Mouse (Mus musculus) kidney, embryonic 15.5 days (tissue): ENCODE results near the gene Dpep2nb. TPM values are rescaled to one million over a fixed set of nuclear protein-coding genes. Genes with fewer than 3 reads are reported as not detected.
A peak's percentile ranks its signal among the peaks of the same experiment; 100 is the strongest.
"Not testable (repeated sequence)": the region's sequence is repeated elsewhere in the genome, so short reads cannot be mapped to it uniquely, and the experiment has no call there.

Experiments
- ATAC-seq: fragments of 200-750 bp; cut with Nextera tagmentation; replicated peaks from 2 replicates; pipeline ENCODE4 v1.8.0; 2017; ENCODE audit warnings: moderate TSS enrichment; ENCODE audit not compliant: low FRiP score
- H3K27ac ChIP-seq: fragments of 300-500 bp; sonication (generic); 2 replicates; pipeline ENCODE4 v1.5.1; 2015; ENCODE audit warnings: mild to moderate bottlenecking, inconsistent platforms
- H3K27me3 ChIP-seq: fragments of 300-500 bp; sonication (generic); 2 replicates; pipeline ENCODE4 v1.6.1; 2015; ENCODE audit warnings: inconsistent platforms
- H3K36me3 ChIP-seq: fragments of 300-500 bp; sonication (generic); 2 replicates; pipeline ENCODE4 v1.6.1; 2015; ENCODE audit warnings: inconsistent platforms
- H3K4me1 ChIP-seq: fragments of 300-500 bp; sonication (generic); 2 replicates; pipeline ENCODE4 v1.6.1; 2015; ENCODE audit warnings: inconsistent platforms
- H3K4me2 ChIP-seq: fragments of 300-500 bp; sonication (generic); 2 replicates; pipeline ENCODE4 v1.6.1; 2015; ENCODE audit warnings: moderate library complexity, mild to moderate bottlenecking, inconsistent platforms
- H3K4me3 ChIP-seq: fragments of 300-500 bp; sonication (generic); replicated peaks from 2 replicates; pipeline ENCODE4 v1.5.1; 2015; ENCODE audit warnings: mild to moderate bottlenecking, inconsistent platforms
- H3K9ac ChIP-seq: fragments of 300-500 bp; sonication (generic); 2 replicates; pipeline ENCODE4 v1.6.1; 2015; ENCODE audit warnings: mild to moderate bottlenecking, inconsistent platforms
- H3K9me3 ChIP-seq: fragments of 300-500 bp; sonication (generic); replicated peaks from 2 replicates; pipeline ENCODE4 v1.6.1; 2016; ENCODE audit warnings: inconsistent platforms
- WGBS: fragments of 180-500 bp; shearing (Covaris S2); methylation state at CpG from one replicate; pipeline ENCODE4 v1.1.7; 2015; ENCODE audit warnings: mixed read lengths; 5-methylcytosine and 5-hydroxymethylcytosine counted together
- polyA plus RNA-seq: library from polyadenylated mRNA; unstranded; fragments of >200 nt; fragmentation: Nextera tagmentation; extraction: Ambion mirVana; gene quantifications from 2 replicates; pipeline ENCODE4 v1.2.1, GENCODE M21; 2015

The Dpep2nb gene
- polyA plus RNA-seq, 1 experiment from 2014 or later = 0.18 TPM

DNA sequence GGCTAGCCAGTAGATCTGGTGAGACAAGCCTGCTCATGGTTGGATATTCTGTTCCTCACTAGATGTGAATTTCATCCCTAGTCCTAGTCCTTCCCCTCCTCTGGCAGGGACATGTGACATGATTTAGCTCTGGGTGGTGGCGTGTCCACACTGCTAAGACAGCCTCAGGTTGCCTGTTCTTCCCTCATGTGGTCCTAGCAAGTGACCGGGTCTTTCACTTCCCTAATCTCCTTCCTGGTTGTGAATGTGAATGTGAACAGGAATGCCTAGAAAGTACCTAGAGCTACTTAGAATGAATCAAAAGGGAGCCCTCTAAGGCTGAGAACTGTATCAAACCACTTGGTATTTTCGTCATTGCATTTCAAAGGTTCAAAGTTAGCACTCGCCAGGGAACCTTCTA lies 33.8 kb upstream of the Dpep2nb start:
- ATAC-seq = no peak
- Histone ChIP-seq H3K27ac (no peak overlapping the region), H3K4me2 (no peak overlapping the region), H3K9ac (no peak overlapping the region), H3K27me3 (no peaks in the 10 kb centered on the region), H3K4me3 (no peak overlapping the region), H3K36me3 (peaks cover 16% of the 10 kb centered on the region; the same call in 1 of the 2 replicates), H3K4me1 (no peaks in the 10 kb centered on the region; the same call in 1 of the 2 replicates), H3K9me3 (no peaks in the 10 kb centered on the region)
- WGBS = 77% methylated on average over 4 of the region's 4 CpGs

DNA sequence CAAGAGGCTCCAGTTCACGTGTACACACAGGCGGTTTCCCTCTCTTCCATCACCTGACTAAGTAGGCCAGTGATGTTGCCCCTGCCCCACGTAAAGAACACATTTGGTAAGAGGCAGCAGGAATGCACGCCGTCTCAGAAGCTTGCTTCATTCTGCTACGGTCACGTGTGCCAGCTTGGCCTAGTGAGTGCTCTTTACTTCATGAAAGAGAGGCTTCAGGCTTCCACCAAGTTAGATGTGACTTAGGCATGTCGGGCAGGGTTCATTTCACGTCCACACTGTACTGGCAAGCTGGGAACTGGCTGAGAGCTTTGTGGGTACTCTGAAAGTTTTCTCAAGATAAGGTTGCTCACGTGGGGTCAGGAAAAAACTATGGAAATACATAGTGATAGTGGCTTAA lies 32.9 kb upstream of the Dpep2nb start:
- 91% methylated on average over 10 of the region's 10 CpGs for WGBS
- H3K9me3 ChIP-seq = no peaks in the 10 kb centered on the region
- H3K27me3 ChIP-seq = no peaks in the 10 kb centered on the region
- ATAC-seq = no peak
- H3K9ac ChIP-seq = no peak overlapping the region
- H3K4me1 ChIP-seq = no peaks in the 10 kb centered on the region
- no peak overlapping the region for H3K4me2 ChIP-seq
- H3K36me3 ChIP-seq = 0 out of 2 replicates have a peak, but pooled peaks cover 16% of the 10 kb centered on the region
- no peak overlapping the region for H3K27ac ChIP-seq
- no peak overlapping the region for H3K4me3 ChIP-seq

- Histone ChIP-seq H3K9ac (no peak overlapping the region), H3K27me3 (no peaks in the 10 kb centered on the region), H3K27ac (no peak overlapping the region), H3K36me3 (peaks cover 41% of the 10 kb centered on the region), H3K4me3 (no peak overlapping the region), H3K9me3 (no peaks in the 10 kb centered on the region), H3K4me1 (no peaks in the 10 kb centered on the region), H3K4me2 (no peak overlapping the region)
- no peak for ATAC-seq
Observed at GRCm38 (mm10) chr8:106022483-106022882, 16.7 kb upstream of the Dpep2nb start.

DNA sequence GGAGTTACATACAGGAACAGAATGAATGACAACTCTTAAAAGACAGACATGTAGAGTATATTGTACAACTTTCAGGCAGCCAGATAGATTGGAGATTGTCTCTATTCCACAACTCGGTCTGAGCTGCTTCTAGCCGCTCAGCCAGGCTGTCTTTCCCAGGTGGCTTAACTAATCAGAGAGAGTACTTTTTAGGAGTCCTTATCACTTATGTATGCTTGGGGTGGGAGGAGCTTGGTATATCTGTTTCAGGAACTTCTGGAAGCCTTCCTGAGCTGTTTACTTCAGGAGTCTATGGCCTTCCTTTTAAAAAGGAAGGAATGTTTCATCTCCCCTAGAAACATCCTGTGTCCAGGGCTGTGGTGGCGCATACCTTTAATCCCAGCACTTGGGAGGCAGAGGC lies 12.3 kb upstream of the Dpep2nb start:
- Histone ChIP-seq H3K4me2 (no peak overlapping the region), H3K4me1 (no peaks in the 10 kb centered on the region), H3K9me3 (no peaks in the 10 kb centered on the region), H3K27ac (no peak overlapping the region), H3K27me3 (no peaks in the 10 kb centered on the region), H3K4me3 (no peak overlapping the region), H3K9ac (no peak overlapping the region), H3K36me3 (peaks cover 35% of the 10 kb centered on the region)
- 90% methylated on average over 3 of the region's 3 CpGs for WGBS
- ATAC-seq = no peak

GRCm38 (mm10) chr8:106017130-106017529 lies 11.4 kb upstream of the Dpep2nb start:
- Histone ChIP-seq H3K27ac (no peak overlapping the region), H3K36me3 (peaks cover 35% of the 10 kb centered on the region), H3K4me3 (no peak overlapping the region), H3K4me1 (peaks cover 1% of the 10 kb centered on the region), H3K9ac (no peak overlapping the region), H3K4me2 (no peak overlapping the region), H3K9me3 (no peaks in the 10 kb centered on the region), H3K27me3 (no peaks in the 10 kb centered on the region)
- no peak for ATAC-seq
- 87% methylated on average over 7 of the region's 7 CpGs for WGBS

DNA sequence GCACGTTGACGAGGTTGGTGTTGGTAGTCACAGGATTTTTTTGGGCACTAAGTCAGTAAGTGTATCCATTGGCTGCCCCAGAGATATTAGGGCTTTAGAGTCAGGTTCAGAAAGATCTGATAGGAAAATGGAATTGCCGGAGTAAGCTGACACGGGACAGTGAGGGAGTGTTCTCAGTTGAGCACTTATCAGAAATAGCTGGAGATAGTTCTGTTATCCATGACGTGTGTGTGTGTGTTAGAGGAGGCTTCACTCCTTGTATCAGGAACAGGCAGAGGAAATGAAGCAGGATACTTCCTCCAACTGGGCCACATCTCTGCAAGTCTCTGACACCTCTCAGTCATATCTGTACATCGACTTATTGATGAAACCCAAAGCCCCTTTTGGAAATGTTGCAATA lies 10.5 kb upstream of the Dpep2nb start:
- Histone ChIP-seq H3K4me3 (no peak overlapping the region), H3K36me3 (peaks cover 35% of the 10 kb centered on the region), H3K4me2 (no peak overlapping the region), H3K9me3 (no peaks in the 10 kb centered on the region), H3K4me1 (peaks cover 6% of the 10 kb centered on the region), H3K27me3 (no peaks in the 10 kb centered on the region), H3K9ac (no peak overlapping the region), H3K27ac (no peak overlapping the region)
- WGBS = 92% methylated on average over 6 of the region's 6 CpGs
- ATAC-seq = no peak

DNA sequence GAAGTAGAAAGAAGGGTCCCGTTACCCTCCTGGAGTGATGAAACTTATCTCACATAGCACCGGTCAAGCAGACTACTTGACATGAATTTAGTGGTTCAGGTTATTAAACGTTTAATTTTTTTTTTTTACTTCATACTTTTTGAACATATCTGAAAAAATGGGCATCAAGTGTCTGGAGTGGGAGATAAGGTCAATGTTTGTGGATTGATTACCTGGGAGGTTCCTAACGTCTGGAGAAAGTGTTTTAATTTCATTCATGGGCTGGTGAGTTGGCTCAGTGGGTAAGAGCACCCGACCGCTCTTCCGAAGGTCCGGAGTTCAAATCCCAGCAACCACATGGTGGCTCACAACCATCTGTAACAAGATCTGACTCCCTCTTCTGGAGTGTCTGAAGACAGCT lies 6.4 kb upstream of the Dpep2nb start:
- ATAC-seq, H3K9me3 ChIP-seq, H3K27ac ChIP-seq, H3K27me3 ChIP-seq: not testable (repeated sequence)
- Histone ChIP-seq H3K4me1 (peaks cover 19% of the 10 kb centered on the region), H3K4me2 (peak overlapping the region; percentile 96), H3K36me3 (peaks cover 19% of the 10 kb centered on the region), H3K4me3 (peak overlapping the region; percentile 88), H3K9ac (peak overlapping the region; percentile 85; the same call in 1 of the 2 replicates)
- 80% methylated on average over 8 of the region's 8 CpGs for WGBS

DNA sequence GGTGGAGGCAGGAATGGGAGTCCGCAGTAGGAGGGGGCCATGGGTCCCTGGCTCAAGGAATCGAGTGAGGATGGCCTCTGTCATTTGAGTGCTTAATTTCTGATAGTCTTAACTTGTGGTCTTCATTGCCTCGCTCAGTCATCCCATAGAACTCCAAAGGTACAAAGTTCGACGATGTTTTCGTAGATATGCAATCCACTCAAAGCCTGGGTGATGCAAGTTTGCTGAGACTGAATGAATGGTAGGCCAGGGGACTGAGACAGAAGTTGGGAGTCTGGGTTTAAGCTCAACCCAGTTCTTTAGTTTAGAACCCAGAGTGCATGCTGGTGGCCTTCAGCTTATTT lies 5.8 kb upstream of the Dpep2nb start, which contains the start of gene Ddx28:
Gene Ddx28, minus strand, starts transcription at position 240 of the 344 bp plus-strand sequence.
- H3K36me3 ChIP-seq = peaks cover 14% of the 10 kb centered on the region
- ATAC-seq = 0 out of 2 replicates have a peak, but pooled peaks have one; percentile 10

GRCm38 (mm10) chr8:106010748-106011642 lies 5.2 kb upstream of the Dpep2nb start:
- H3K36me3 ChIP-seq = peaks cover 10% of the 10 kb centered on the region
- WGBS = under 1% methylated on average over 74 of the region's 74 CpGs
- peaks cover 19% of the 10 kb centered on the region for H3K4me1 ChIP-seq
- H3K4me3 ChIP-seq = peak overlapping the region; percentile 88
- H3K27me3 ChIP-seq = no peaks in the 10 kb centered on the region
- peak overlapping the region; percentile 96 for H3K4me2 ChIP-seq
- H3K9me3 ChIP-seq = no peaks in the 10 kb centered on the region
- peak; percentile 95 for ATAC-seq
- peak overlapping the region; percentile 78 for H3K27ac ChIP-seq
- H3K9ac ChIP-seq = peak overlapping the region; percentile 85

More for the DNA sequence above, 5.8 kb upstream of the Dpep2nb start, which contains the start of gene Ddx28:
- peak within 1 kb of the TSS; percentile 85 for H3K9ac ChIP-seq
- H3K4me3 ChIP-seq = peak within 1 kb of the TSS; percentile 88
- peak within 1 kb of the TSS; percentile 78 for H3K27ac ChIP-seq
- no peaks in the 10 kb centered on the region for H3K9me3 ChIP-seq
- H3K27me3 ChIP-seq = no peaks in the 10 kb centered on the region
- 3% methylated on average over 6 of the region's 6 CpGs for WGBS
- H3K4me1 ChIP-seq = peaks cover 19% of the 10 kb centered on the region
- peak within 1 kb of the TSS; percentile 96 for H3K4me2 ChIP-seq

DNA sequence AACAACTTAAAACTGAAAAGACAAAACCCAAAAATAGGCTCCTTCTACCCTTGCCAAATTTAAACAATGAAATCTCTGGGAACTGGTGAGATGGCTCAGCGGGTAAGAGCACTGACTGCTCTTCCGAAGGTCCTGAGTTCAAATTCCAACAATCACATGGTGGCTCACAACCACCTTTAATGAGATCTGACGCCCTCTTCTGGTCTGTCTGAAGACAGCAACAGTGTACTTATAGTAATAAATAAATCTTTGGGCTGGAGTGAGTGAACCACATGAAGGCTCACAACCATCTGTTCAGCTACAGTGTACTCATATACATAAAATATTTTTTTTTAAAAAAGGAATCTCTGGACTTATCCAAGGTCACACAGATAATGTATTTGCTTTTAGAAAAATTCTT lies 2.1 kb upstream of the Dpep2nb start:
- not testable (repeated sequence) for H3K4me2 ChIP-seq, H3K36me3 ChIP-seq, H3K9ac ChIP-seq, H3K9me3 ChIP-seq, ATAC-seq, H3K27me3 ChIP-seq, H3K4me3 ChIP-seq, H3K27ac ChIP-seq
- peaks cover 19% of the 10 kb centered on the region for H3K4me1 ChIP-seq
- 64% methylated on average over 3 of the region's 3 CpGs for WGBS

GRCm38 (mm10) chr8:106007135-106007534 lies 1.4 kb upstream of the Dpep2nb start:
- 85% methylated on average over 3 of the region's 3 CpGs for WGBS
- Histone ChIP-seq H3K9ac (no peak overlapping the region), H3K9me3 (no peaks in the 10 kb centered on the region), H3K36me3 (peaks cover 4% of the 10 kb centered on the region; the same call in 1 of the 2 replicates), H3K4me2 (no peak overlapping the region), H3K4me3 (no peak overlapping the region), H3K4me1 (peaks cover 18% of the 10 kb centered on the region), H3K27ac (no peak overlapping the region), H3K27me3 (no peaks in the 10 kb centered on the region)
- no peak for ATAC-seq

DNA sequence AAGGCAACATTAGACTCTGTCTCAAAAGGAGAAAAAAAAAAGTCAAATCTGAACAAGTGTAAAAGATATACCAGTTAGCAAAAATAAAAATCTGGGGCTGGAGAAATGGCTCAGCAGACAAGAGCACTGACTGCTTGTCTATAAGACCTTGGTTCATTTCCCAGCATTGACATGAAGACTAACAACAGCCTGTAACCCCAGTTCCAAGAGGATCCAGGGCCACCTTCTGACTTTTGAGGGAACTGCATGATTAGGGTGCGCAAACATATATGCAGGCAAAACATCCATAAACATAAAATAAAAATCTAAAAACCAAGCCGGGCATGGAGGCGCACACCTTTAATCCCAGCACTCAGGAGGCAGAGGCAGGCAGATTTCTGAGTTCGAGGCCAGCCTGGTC lies 638 bp upstream of the Dpep2nb start:
- ATAC-seq = no peak

More for the DNA sequence above, 638 bp upstream of the Dpep2nb start:
- no peaks in the 10 kb centered on the region for H3K27me3 ChIP-seq
- H3K9ac ChIP-seq = no peak overlapping the region
- WGBS = 89% methylated on average over 4 of the region's 4 CpGs
- H3K4me2 ChIP-seq = no peak overlapping the region
- H3K4me3 ChIP-seq = no peak overlapping the region
- no peaks in the 10 kb centered on the region for H3K9me3 ChIP-seq
- peaks cover 4% of the 10 kb centered on the region; the same call in 1 of the 2 replicates for H3K36me3 ChIP-seq
- H3K27ac ChIP-seq = no peak overlapping the region
- H3K4me1 ChIP-seq = peaks cover 13% of the 10 kb centered on the region
